Comparison of ENCODE assay signal across 15 mouse cellular contexts in the genomic region with DNA sequence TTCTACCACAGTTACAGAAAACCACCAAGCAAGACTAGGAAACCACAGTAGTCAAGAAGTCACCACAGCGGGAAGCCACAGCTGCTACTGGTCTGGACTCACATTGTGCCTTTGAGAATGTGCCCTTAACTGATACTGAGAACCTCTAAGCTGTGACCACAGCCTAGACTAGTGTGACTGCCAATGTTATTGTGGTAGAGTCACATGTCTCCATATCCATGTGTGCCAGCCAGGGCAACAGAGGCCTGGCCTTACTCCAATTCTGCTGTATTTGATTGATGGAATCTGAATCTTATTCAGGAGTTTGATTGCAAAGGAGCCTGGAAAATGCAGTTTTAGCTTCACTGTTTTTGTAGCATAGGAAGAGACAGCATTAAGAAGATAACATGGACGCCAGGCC. TPM values are rescaled to one million over a fixed set of nuclear protein-coding genes. Genes with fewer than 3 reads are reported as not detected.
DNase-seq lines count a peak whose midpoint lies in the region; ATAC-seq and TF ChIP-seq lines count a peak whose summit lies in the region.
"Had no signal": no experiment of that assay in that cellular context is flagged by ENCODE, and none has a peak within 500 bp of the region (broad histone marks: within the 10 kb centered on the region; RNA-seq: fewer than 3 reads in every experiment).

No protein-coding gene starts in this region.

- no peaks in the 10 kb centered on the region for H3K36me3 ChIP-seq in kidney, embryonic 14.5 days (ENCODE audit: control insufficient read depth, insufficient read depth, low read length)
- H3K36me3 ChIP-seq in thymus, adult 2 months (ENCODE audit: control insufficient read depth, insufficient read depth, low read length): no peaks in the 10 kb centered on the region
- H3K36me3 ChIP-seq: forebrain, embryonic 12.5 days; hindbrain, embryonic 12.5 days; limb, embryonic 10.5 days had no signal

- WGBS in kidney, embryonic 14.5 days: 85% methylated on average over 2 of the region's 2 CpGs
- 16% methylated on average over 2 of the region's 2 CpGs for WGBS in thymus, adult 2 months

- H3K27ac ChIP-seq in kidney, embryonic 14.5 days (ENCODE audit: low read depth, low read length): no peak overlapping the region
- H3K27ac ChIP-seq in thymus, adult 2 months (ENCODE audit: control insufficient read depth, insufficient read depth, low read length): no peak overlapping the region
- H3K27ac ChIP-seq: forebrain, embryonic 12.5 days; hindbrain, embryonic 12.5 days; layer of hippocampus, adult 2 months; limb, embryonic 10.5 days had no signal

- H3K9me3 ChIP-seq in kidney, embryonic 14.5 days (ENCODE audit: control insufficient read depth, low read length): no peaks in the 10 kb centered on the region
- H3K9me3 ChIP-seq: forebrain, embryonic 12.5 days; hindbrain, embryonic 12.5 days; limb, embryonic 10.5 days had no signal

- H3K9ac ChIP-seq in kidney, embryonic 14.5 days (ENCODE audit: low read depth, low read length): no peak overlapping the region
- H3K9ac ChIP-seq: forebrain, embryonic 12.5 days; hindbrain, embryonic 12.5 days; lung, embryonic 14.5 days had no signal

- no peaks in the 10 kb centered on the region for H3K27me3 ChIP-seq in kidney, embryonic 14.5 days (ENCODE audit: control insufficient read depth, insufficient read depth, low read length)
- no peaks in the 10 kb centered on the region for H3K27me3 ChIP-seq in thymus, adult 2 months (ENCODE audit: control insufficient read depth, insufficient read depth, low read length)
- H3K27me3 ChIP-seq: forebrain, embryonic 12.5 days; hindbrain, embryonic 12.5 days had no signal

- ATAC-seq in kidney, embryonic 14.5 days (ENCODE audit: low FRiP score, low TSS enrichment): no peak

- H3K4me2 ChIP-seq in kidney, embryonic 14.5 days (replicated peaks; ENCODE audit: low read depth, low read length): no peak overlapping the region
- H3K4me2 ChIP-seq: forebrain, embryonic 12.5 days; hindbrain, embryonic 12.5 days; lung, embryonic 14.5 days had no signal

- DNase-seq in cerebellum, postnatal 10 days: peak; percentile 57 to 68
- DNase-seq in cerebellum, adult 11 months: no peak
- DNase-seq in kidney, postnatal 36 days: peak; percentile 1 to 5
- peak; percentile 56 for DNase-seq in adrenal gland, postnatal 14 days
- peak; percentile 57 for DNase-seq in lung, postnatal 36 days
- DNase-seq in thymus, adult 2 months: no peak
- no peak for DNase-seq in retina, postnatal 1 day
- DNase-seq: embryo, embryonic 11 days; lung, embryonic 14.5 days had no signal

- H3K4me3 ChIP-seq in kidney, embryonic 14.5 days (ENCODE audit: low read length): no peak overlapping the region
- no peak overlapping the region for H3K4me3 ChIP-seq in thymus, adult 2 months (ENCODE audit: control insufficient read depth, insufficient read depth, low read length)
- H3K4me3 ChIP-seq: forebrain, embryonic 12.5 days; hindbrain, embryonic 12.5 days; layer of hippocampus, adult 2 months; limb, embryonic 10.5 days had no signal

- no peak for TF ChIP-seq POLR2A in thymus, adult 2 months (IDR thresholded peaks at IDR 0.05; ENCODE audit: control insufficient read depth, extremely low read depth, insufficient read depth, low read length, poor library complexity)

- no peaks in the 10 kb centered on the region for H3K4me1 ChIP-seq in kidney, embryonic 14.5 days (ENCODE audit: control insufficient read depth, insufficient read depth, low read length)
- H3K4me1 ChIP-seq in thymus, adult 2 months (replicated peaks; ENCODE audit: control insufficient read depth, insufficient read depth, low read length): no peaks in the 10 kb centered on the region
- H3K4me1 ChIP-seq: forebrain, embryonic 12.5 days; hindbrain, embryonic 12.5 days; limb, embryonic 10.5 days had no signal

- no peak for TF ChIP-seq CTCF in thymus, adult 2 months (IDR thresholded peaks at IDR 0.05; ENCODE audit: borderline replicate concordance, control insufficient read depth, extremely low read depth, insufficient read depth, low read length, poor library complexity)

RNA-seq across cellular contexts. Expression of gene H60c, which starts 13.5 kb away (rescaled TPM):
- not detected in 2 replicates for polyA plus RNA-seq in kidney, embryonic 14.5 days (2014; fragmentation: Nextera tagmentation; extraction: Ambion mirVana)
- total RNA-seq in adrenal gland, postnatal 14 days (2021): not detected in 2 replicates
- polyA plus RNA-seq in thymus, adult 2 months (2012; rRNA removed): not detected in 2 replicates
- total RNA-seq: layer of hippocampus, adult 2 months had no signal
- polyA plus RNA-seq: forebrain, embryonic 12.5 days; gonadal fat pad, adult 2 months; hindbrain, embryonic 12.5 days; limb, embryonic 10.5 days; lung, embryonic 14.5 days had no signal

Comparison
In these comparisons a context has a peak if more than half of its experiments do, and no peak if none do; other contexts are left out.
1. DNase-seq: peak in cerebellum, postnatal 10 days (2 of 2), kidney, postnatal 36 days (2 of 2), adrenal gland, postnatal 14 days (single experiment) and lung, postnatal 36 days (single experiment); none in cerebellum, adult 11 months (single experiment), thymus, adult 2 months (single experiment) and retina, postnatal 1 day (single experiment).